Mouse (Mus musculus) bone marrow, adult 2 months (tissue): Measurements from ENCODE around the gene Nmt1. TPM values are rescaled to one million over a fixed set of nuclear protein-coding genes. Genes with fewer than 3 reads are reported as not detected.

Experiments used
- H3K27ac ChIP-seq: fragments of 200-500 bp; 2 replicates; pipeline ENCODE4 v1.5.1; 2012; ENCODE audit warnings: low read depth, mild to moderate bottlenecking, control low read depth, inconsistent platforms, low read length; ENCODE audit not compliant: control insufficient read depth, poor library complexity, insufficient read depth
- H3K4me1 ChIP-seq: fragments of 200-500 bp; 2 replicates; pipeline ENCODE4 v1.6.1; 2011; ENCODE audit warnings: low read length; ENCODE audit not compliant: control insufficient read depth, insufficient read depth
- H3K4me3 ChIP-seq: fragments of 200-500 bp; replicated peaks from 2 replicates; pipeline ENCODE3; 2011; ENCODE audit warnings: mild to moderate bottlenecking, low read depth, low read length, control low read depth; ENCODE audit not compliant: control insufficient read depth
- CTCF ChIP-seq: fragments of 200-500 bp; IDR thresholded peaks from 2 replicates; pipeline ENCODE4 v1.5.1; 2011; ENCODE audit warnings: low read length, control low read depth; ENCODE audit not compliant: control insufficient read depth, insufficient read depth
- POLR2A ChIP-seq: fragments of 200-500 bp; IDR thresholded peaks from 2 replicates; pipeline ENCODE4 v1.6.1; 2011; ENCODE audit warnings: low read depth, mild to moderate bottlenecking, control low read depth, low read length, borderline replicate concordance; ENCODE audit not compliant: control insufficient read depth
- WGBS: fragments of 180-500 bp; shearing (Covaris S2); methylation state at CpG from one replicate; pipeline ENCODE4 v1.1.7; 2018; 5-methylcytosine and 5-hydroxymethylcytosine counted together
- polyA plus RNA-seq: library from polyadenylated mRNA; stranded (reverse); fragments of >200 nt; gene quantifications from 2 replicates; pipeline ENCODE4 v1.2.4, GENCODE M21; 2011; ENCODE audit warnings: low replicate concordance; ENCODE audit not compliant: missing spikeins, insufficient read depth, insufficient read length

Nmt1 gene
- polyA plus RNA-seq, 1 experiment = 38.2 TPM

- TF ChIP-seq POLR2A = no peak
- peak; percentile 36; the same call in 1 of the 2 replicates for TF ChIP-seq CTCF
- Histone ChIP-seq H3K4me3 (no peak overlapping the region), H3K27ac (no peak overlapping the region), H3K4me1 (peaks cover 1% of the 10 kb centered on the region; the same call in 1 of the 2 replicates)
- 44% methylated on average over 6 of the region's 6 CpGs for WGBS
Observed at GRCm38 (mm10) chr11:103054798-103055197, 26.8 kb downstream of the Nmt1 start.

GRCm38 (mm10) chr11:103056636-103057035, 28.6 kb downstream of the Nmt1 start:
- 96% methylated on average over 7 of the region's 7 CpGs for WGBS
- no peak for TF ChIP-seq CTCF
- TF ChIP-seq POLR2A = no peak
- Histone ChIP-seq H3K4me3 (no peak overlapping the region), H3K27ac (no peak overlapping the region), H3K4me1 (no peaks in the 10 kb centered on the region)

- no peaks in the 10 kb centered on the region for H3K4me1 ChIP-seq
- TF ChIP-seq POLR2A (no peak), CTCF (no peak)
- no peak overlapping the region for H3K4me3 ChIP-seq
- H3K27ac ChIP-seq = no peak overlapping the region
- 81% methylated on average over 3 of the region's 3 CpGs for WGBS
Observed at GRCm38 (mm10) chr11:103058499-103059085, 30.6 kb downstream of the Nmt1 start.

- 85% methylated on average over 14 of the region's 14 CpGs for WGBS
Observed at GRCm38 (mm10) chr11:103066191-103067050, 38.4 kb downstream of the Nmt1 start.

GRCm38 (mm10) chr11:103067051-103067361, 39.0 kb downstream of the Nmt1 start:
- WGBS = 93% methylated on average over 6 of the region's 6 CpGs
- TF ChIP-seq POLR2A (no peak), CTCF (no peak)
- Histone ChIP-seq H3K4me3 (no peak overlapping the region), H3K27ac (no peak overlapping the region), H3K4me1 (no peaks in the 10 kb centered on the region)

More at GRCm38 (mm10) chr11:103066191-103067050, 38.4 kb downstream of the Nmt1 start:
- no peak for TF ChIP-seq CTCF
- TF ChIP-seq POLR2A = no peak
- no peak overlapping the region for H3K27ac ChIP-seq
- H3K4me3 ChIP-seq = no peak overlapping the region
- H3K4me1 ChIP-seq = no peaks in the 10 kb centered on the region

- Histone ChIP-seq H3K27ac (no peak overlapping the region), H3K4me3 (no peak overlapping the region), H3K4me1 (no peaks in the 10 kb centered on the region)
- TF ChIP-seq POLR2A = no peak
- no peak for TF ChIP-seq CTCF
- WGBS = 79% methylated on average over 8 of the region's 8 CpGs
Observed at GRCm38 (mm10) chr11:103067457-103068001, 39.5 kb downstream of the Nmt1 start.

- 85% methylated on average over 4 of the region's 4 CpGs for WGBS
- Histone ChIP-seq H3K27ac (no peak overlapping the region), H3K4me3 (no peak overlapping the region), H3K4me1 (no peaks in the 10 kb centered on the region)
- TF ChIP-seq POLR2A (no peak), CTCF (no peak)
Observed at GRCm38 (mm10) chr11:103068272-103068671, 40.3 kb downstream of the Nmt1 start.

GRCm38 (mm10) chr11:103068884-103069283, 40.9 kb downstream of the Nmt1 start:
- 88% methylated on average over 11 of the region's 11 CpGs for WGBS
- Histone ChIP-seq H3K4me3 (no peak overlapping the region), H3K4me1 (no peaks in the 10 kb centered on the region), H3K27ac (no peak overlapping the region)
- no peak for TF ChIP-seq CTCF
- TF ChIP-seq POLR2A = no peak

- H3K4me3 ChIP-seq = no peak overlapping the region
- H3K27ac ChIP-seq = no peak overlapping the region
- H3K4me1 ChIP-seq = no peaks in the 10 kb centered on the region
- 90% methylated on average over 2 of the region's 2 CpGs for WGBS
- TF ChIP-seq POLR2A = no peak
- no peak for TF ChIP-seq CTCF
Observed at GRCm38 (mm10) chr11:103069731-103070130, 41.7 kb downstream of the Nmt1 start.
